Mouse (Mus musculus) lung, postnatal 0 days (tissue): ENCODE data around the gene Gm21973. TPM values are rescaled to one million over a fixed set of nuclear protein-coding genes. Genes with fewer than 3 reads are reported as not detected.
A peak's percentile ranks its signal among the peaks of the same experiment; 100 is the strongest.

Experiments used
- ATAC-seq: fragments of 200-750 bp; cut with Nextera tagmentation; 2 replicates; pipeline ENCODE4 v1.8.0; 2017; ENCODE audit warnings: moderate library complexity
- DNase-seq: peaks from one replicate; pipeline ENCODE4 v3.0.0-alpha.2; 2016; ENCODE audit warnings: low spot score
- H3K27ac ChIP-seq: fragments of 300-500 bp; sonication (generic); 2 replicates; pipeline ENCODE4 v1.5.1; 2014; ENCODE audit warnings: antibody characterized with exemption, mild to moderate bottlenecking, low read length, mixed read lengths
- H3K27me3 ChIP-seq: fragments of 300-500 bp; sonication (generic); replicated peaks from 2 replicates; pipeline ENCODE4 v1.6.1; 2014; ENCODE audit warnings: low read length, mixed read lengths; ENCODE audit not compliant: insufficient read depth
- H3K36me3 ChIP-seq: fragments of 300-500 bp; sonication (generic); 2 replicates; pipeline ENCODE4 v1.6.1; 2014; ENCODE audit warnings: low read length, mixed read lengths; ENCODE audit not compliant: insufficient read depth
- H3K4me1 ChIP-seq: fragments of 300-500 bp; sonication (generic); 2 replicates; pipeline ENCODE4 v1.6.1; 2014; ENCODE audit warnings: antibody characterized with exemption, low read depth, low read length, mixed read lengths; ENCODE audit not compliant: insufficient read depth
- H3K4me2 ChIP-seq: fragments of 300-500 bp; sonication (generic); replicated peaks from 2 replicates; pipeline ENCODE4 v1.6.1; 2014; ENCODE audit warnings: low read depth, mild to moderate bottlenecking, low read length, moderate library complexity, mixed read lengths
- H3K4me3 ChIP-seq: fragments of 300-500 bp; sonication (generic); 2 replicates; pipeline ENCODE4 v1.5.1; 2014; ENCODE audit warnings: low read depth, low read length
- H3K9ac ChIP-seq: fragments of 300-500 bp; sonication (generic); replicated peaks from 2 replicates; pipeline ENCODE4 v1.6.1; 2014; ENCODE audit warnings: low read depth, mild to moderate bottlenecking
- H3K9me3 ChIP-seq: fragments of 300-500 bp; sonication (generic); 2 replicates; pipeline ENCODE4 v1.6.1; 2016; ENCODE audit warnings: low read length, mixed read lengths
- CTCF ChIP-seq: IDR thresholded peaks from 2 replicates; pipeline ENCODE4 v1.5.1; 2016; ENCODE audit warnings: antibody characterized with exemption, mild to moderate bottlenecking
- EP300 ChIP-seq: IDR thresholded peaks from 2 replicates; pipeline ENCODE4 v1.6.1; 2016; ENCODE audit warnings: antibody characterized with exemption, mild to moderate bottlenecking, control low read depth
- WGBS: fragments of 180-500 bp; shearing (Covaris S2); extraction: QIAGEN DNeasy Blood & Tissue Kit; methylation state at CpG from one replicate; pipeline ENCODE4 v1.1.7; 2014; 5-methylcytosine and 5-hydroxymethylcytosine counted together
- polyA plus RNA-seq: library from polyadenylated mRNA; unstranded; fragments of >200 nt; fragmentation: Nextera tagmentation; extraction: Ambion mirVana; gene quantifications from 2 replicates; pipeline ENCODE4 v1.2.1, GENCODE M21; 2015

The Gm21973 gene
- polyA plus RNA-seq, 1 experiment from 2014 or later = not detected

DNA sequence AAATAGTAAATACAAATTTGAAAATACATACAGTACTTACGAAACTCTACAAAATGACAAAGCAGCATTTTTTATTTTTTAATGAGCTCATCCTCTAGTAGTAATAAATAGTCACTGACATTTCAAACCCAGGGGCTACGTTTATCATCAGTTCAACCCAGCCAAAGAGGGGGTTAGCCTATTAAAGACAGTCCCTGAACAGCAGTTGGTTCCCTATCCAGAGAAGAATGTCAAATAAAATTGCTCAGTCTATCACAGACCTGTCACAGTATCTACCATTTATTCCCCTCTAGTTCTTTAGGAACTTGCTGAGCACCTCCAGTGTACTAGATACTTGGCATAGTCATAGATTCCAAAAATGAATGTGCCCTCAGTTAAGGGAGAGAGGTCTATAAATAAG lies 62.1 kb downstream of the Gm21973 start:
- H3K27me3 ChIP-seq = no peaks in the 10 kb centered on the region
- H3K9me3 ChIP-seq = no peaks in the 10 kb centered on the region
- H3K9ac ChIP-seq = no peak overlapping the region
- no peaks in the 10 kb centered on the region for H3K4me1 ChIP-seq
- 78% methylated on average over 2 of the region's 2 CpGs for WGBS
- no peak overlapping the region for H3K27ac ChIP-seq
- ATAC-seq = no peak
- no peak for TF ChIP-seq EP300
- no peak for TF ChIP-seq CTCF
- no peak for DNase-seq
- no peak overlapping the region for H3K4me3 ChIP-seq
- no peaks in the 10 kb centered on the region for H3K36me3 ChIP-seq
- no peak overlapping the region for H3K4me2 ChIP-seq

DNA sequence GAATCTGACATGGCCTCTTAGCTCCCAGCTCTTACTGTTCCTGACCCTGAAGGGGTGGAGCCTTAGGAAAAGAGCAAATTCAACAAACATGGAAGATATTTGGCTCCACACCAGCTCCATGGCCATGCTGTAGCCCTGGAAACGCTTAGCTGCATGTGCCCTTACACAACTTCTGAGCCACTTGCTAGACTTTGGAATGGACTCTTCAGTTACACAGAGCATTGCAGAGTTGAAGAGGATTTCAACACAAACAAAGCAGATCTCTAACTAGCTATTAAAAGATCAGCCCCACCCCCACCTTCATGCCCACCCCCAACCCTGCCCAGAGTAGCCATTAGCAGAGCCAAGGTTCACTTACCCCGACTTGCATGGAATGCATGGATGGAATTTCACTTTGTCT lies 74.6 kb downstream of the Gm21973 start:
- no peaks in the 10 kb centered on the region for H3K36me3 ChIP-seq
- no peak overlapping the region for H3K9ac ChIP-seq
- no peaks in the 10 kb centered on the region for H3K4me1 ChIP-seq
- WGBS = 41% methylated on average over 2 of the region's 2 CpGs
- H3K4me3 ChIP-seq = no peak overlapping the region
- H3K4me2 ChIP-seq = no peak overlapping the region
- peak; percentile 98 for ATAC-seq
- no peak overlapping the region for H3K27ac ChIP-seq
- no peaks in the 10 kb centered on the region for H3K27me3 ChIP-seq
- DNase-seq = peak; percentile 86
- no peaks in the 10 kb centered on the region for H3K9me3 ChIP-seq
- TF ChIP-seq EP300 = 0 out of 2 replicates have a peak, but pooled peaks have one; percentile 13
- TF ChIP-seq CTCF = no peak

DNA sequence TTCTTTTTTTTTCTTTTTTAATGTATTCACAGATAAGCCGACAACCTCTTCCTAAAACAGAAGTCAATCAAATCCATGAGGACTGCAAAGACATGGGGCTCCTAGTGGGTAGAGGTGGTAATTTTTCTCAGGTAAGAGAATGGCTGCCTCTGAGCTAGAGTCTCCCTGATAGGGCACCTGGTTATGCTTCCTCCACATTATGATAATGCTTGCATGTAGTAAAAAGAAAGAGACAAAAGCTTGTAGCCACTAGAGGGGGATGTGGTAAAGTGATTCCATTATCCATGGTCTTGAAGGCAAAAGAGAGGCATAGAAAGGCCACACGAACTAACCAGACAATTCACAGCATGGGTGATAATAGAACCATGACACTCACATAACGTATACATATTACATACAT lies 75.2 kb downstream of the Gm21973 start:
- Histone ChIP-seq H3K4me1 (no peaks in the 10 kb centered on the region), H3K27me3 (no peaks in the 10 kb centered on the region), H3K36me3 (no peaks in the 10 kb centered on the region), H3K27ac (no peak overlapping the region), H3K9me3 (no peaks in the 10 kb centered on the region), H3K4me2 (no peak overlapping the region), H3K4me3 (no peak overlapping the region), H3K9ac (no peak overlapping the region)
- no peak for TF ChIP-seq EP300
- TF ChIP-seq CTCF = peak; percentile 55
- peak; percentile 75 for ATAC-seq
- peak; percentile 53 for DNase-seq
- 70% methylated on average over 3 of the region's 3 CpGs for WGBS

DNA sequence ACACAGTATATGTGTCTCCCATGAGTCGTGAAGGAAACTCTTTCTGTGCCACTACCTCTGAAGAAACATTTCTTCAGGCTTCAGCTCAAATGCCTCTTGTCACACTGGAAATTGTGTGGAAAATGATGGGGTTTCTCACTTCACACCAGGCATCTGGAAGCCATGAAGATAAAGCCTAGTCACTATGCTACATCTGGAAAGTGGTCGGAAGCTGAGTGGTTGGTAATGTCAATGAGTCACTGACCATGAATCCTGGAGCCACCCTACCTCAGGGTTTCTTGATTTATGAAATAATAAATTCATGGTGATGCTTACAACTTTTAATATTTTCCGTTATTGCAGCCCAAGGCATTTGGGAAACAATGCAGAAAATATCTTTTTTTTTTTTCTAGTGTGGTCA lies 84.7 kb downstream of the Gm21973 start:
- no peaks in the 10 kb centered on the region for H3K27me3 ChIP-seq
- no peaks in the 10 kb centered on the region for H3K4me1 ChIP-seq
- no peaks in the 10 kb centered on the region for H3K36me3 ChIP-seq
- DNase-seq (no peak), ATAC-seq (no peak)
- no peaks in the 10 kb centered on the region for H3K9me3 ChIP-seq
- no peak overlapping the region for H3K27ac ChIP-seq
- 79% methylated on average over 3 of the region's 3 CpGs for WGBS
- H3K9ac ChIP-seq = no peak overlapping the region
- no peak for TF ChIP-seq CTCF
- no peak for TF ChIP-seq EP300
- H3K4me2 ChIP-seq = no peak overlapping the region
- no peak overlapping the region for H3K4me3 ChIP-seq

DNA sequence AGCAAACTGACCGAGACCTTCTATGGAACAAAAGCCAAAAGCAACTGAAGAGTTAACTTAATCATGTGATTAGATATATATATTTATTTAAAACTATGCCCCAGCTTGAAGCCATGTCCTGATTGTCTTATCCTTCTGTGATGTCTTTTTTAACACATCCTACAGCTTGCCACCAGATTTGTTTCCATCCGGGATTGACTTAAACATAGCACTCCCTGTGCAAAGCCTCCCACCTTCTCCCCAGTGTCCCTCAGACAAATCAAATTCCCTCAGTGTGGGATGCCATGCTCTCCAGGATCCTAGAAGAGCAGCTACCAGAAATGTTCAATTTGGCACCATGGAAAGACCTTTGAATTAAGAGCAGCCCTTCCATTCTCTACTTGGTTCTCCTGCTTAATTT lies 85.7 kb downstream of the Gm21973 start:
- no peak overlapping the region for H3K9ac ChIP-seq
- H3K4me2 ChIP-seq = no peak overlapping the region
- no peaks in the 10 kb centered on the region for H3K9me3 ChIP-seq
- H3K27me3 ChIP-seq = no peaks in the 10 kb centered on the region
- no peak for ATAC-seq
- H3K4me3 ChIP-seq = no peak overlapping the region
- 80% methylated on average over 2 of the region's 2 CpGs for WGBS
- no peak for TF ChIP-seq EP300
- TF ChIP-seq CTCF = no peak
- H3K4me1 ChIP-seq = no peaks in the 10 kb centered on the region
- DNase-seq = no peak
- no peaks in the 10 kb centered on the region for H3K36me3 ChIP-seq
- H3K27ac ChIP-seq = no peak overlapping the region

DNA sequence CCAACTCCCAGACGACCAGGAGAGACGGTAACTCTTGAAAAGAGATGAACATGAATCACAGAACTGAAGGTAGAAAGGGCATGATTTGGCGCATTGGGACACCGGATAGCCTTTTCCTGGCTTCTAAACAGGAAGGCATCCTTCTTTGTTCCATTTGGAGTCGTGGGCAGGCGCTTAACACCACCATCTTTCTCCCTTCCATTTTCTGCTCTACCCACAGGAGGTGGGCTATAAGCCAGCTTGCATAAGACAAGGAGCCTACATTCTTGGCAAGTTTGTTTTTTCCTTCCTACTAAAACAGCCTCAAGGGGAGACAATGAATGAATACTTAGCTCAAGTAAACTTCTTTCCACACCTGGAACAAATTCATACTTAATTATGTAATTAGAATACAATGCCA lies 88.5 kb downstream of the Gm21973 start:
- Histone ChIP-seq H3K4me1 (no peaks in the 10 kb centered on the region), H3K9me3 (no peaks in the 10 kb centered on the region), H3K9ac (no peak overlapping the region), H3K27ac (no peak overlapping the region), H3K27me3 (no peaks in the 10 kb centered on the region), H3K4me3 (no peak overlapping the region), H3K4me2 (no peak overlapping the region), H3K36me3 (no peaks in the 10 kb centered on the region)
- no peak for TF ChIP-seq EP300
- no peak for TF ChIP-seq CTCF
- DNase-seq (no peak), ATAC-seq (no peak)
- 78% methylated on average over 6 of the region's 6 CpGs for WGBS

DNA sequence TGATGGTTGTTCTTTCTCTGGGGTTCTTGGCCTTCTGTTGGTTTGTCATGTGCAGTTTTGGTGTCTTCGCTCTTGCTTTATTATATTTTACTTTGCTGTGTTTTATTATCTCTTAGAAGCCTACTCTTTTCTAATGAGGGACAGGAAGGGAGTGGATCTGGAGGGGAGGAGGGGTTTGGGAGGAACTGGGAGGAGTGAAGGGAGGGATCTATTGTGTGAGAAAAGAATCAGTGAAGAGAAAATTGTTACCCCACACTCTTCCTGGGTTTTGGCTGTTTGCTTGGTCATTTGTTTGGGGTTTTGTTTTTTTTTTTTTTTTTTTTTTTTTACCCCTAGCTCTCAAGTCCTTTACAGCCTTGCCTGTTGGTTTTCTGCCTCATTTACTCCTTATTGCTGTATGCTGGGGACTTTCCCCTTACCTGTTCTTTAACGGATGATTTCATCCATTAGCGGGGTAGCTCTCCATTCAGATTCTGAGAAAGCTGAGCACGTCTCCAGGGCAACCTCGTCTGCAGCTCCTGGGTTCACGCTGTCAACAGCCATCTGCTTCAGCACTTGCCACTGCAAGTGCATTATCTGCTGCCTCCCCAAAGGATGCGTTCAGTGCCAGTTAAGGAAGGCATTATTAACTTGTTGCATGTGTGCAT lies 96.1 kb downstream of the Gm21973 start:
- no peak for TF ChIP-seq CTCF
- TF ChIP-seq EP300 = no peak
- H3K27ac ChIP-seq = no peak overlapping the region
- no peaks in the 10 kb centered on the region for H3K27me3 ChIP-seq
- ATAC-seq (no peak), DNase-seq (no peak)
- H3K9me3 ChIP-seq = no peaks in the 10 kb centered on the region
- WGBS = 39% methylated on average over 7 of the region's 7 CpGs
- H3K4me1 ChIP-seq = no peaks in the 10 kb centered on the region
- no peaks in the 10 kb centered on the region for H3K36me3 ChIP-seq
- no peak overlapping the region for H3K4me3 ChIP-seq
- H3K4me2 ChIP-seq = no peak overlapping the region
- no peak overlapping the region for H3K9ac ChIP-seq
